ENCODE assay signal across 8 mouse cellular contexts in genomic region chr13:63568306-63568705, GRCm38 (mm10). TPM values are rescaled to one million over a fixed set of nuclear protein-coding genes. Genes with fewer than 3 reads are reported as not detected.
DNase-seq lines count a peak whose midpoint lies in the region; ATAC-seq and TF ChIP-seq lines count a peak whose summit lies in the region.

No protein-coding gene starts in this region.

- peak overlapping the region; percentile 87 for H3K4me2 ChIP-seq in intestine, embryonic 15.5 days (replicated peaks)
- H3K4me2 ChIP-seq in neural tube, embryonic 12.5 days (replicated peaks) = peak overlapping the region; percentile 90

- H3K27ac ChIP-seq in left cerebral cortex, adult 2 months = peak overlapping the region; percentile 93
- H3K27ac ChIP-seq in embryonic facial prominence, embryonic 10.5 days (replicated peaks) = peak overlapping the region; percentile 99
- peak overlapping the region; percentile 95 for H3K27ac ChIP-seq in intestine, embryonic 15.5 days
- peak overlapping the region; percentile 47 for H3K27ac ChIP-seq in neural tube, embryonic 12.5 days

- peak overlapping the region; percentile 82 for H3K4me3 ChIP-seq in left cerebral cortex, adult 2 months
- H3K4me3 ChIP-seq in embryonic facial prominence, embryonic 10.5 days = peak overlapping the region; percentile 93
- peak overlapping the region; percentile 93 for H3K4me3 ChIP-seq in intestine, embryonic 15.5 days (replicated peaks)
- peak overlapping the region; percentile 49 for H3K4me3 ChIP-seq in neural tube, embryonic 12.5 days

- H3K9me3 ChIP-seq in embryonic facial prominence, embryonic 10.5 days = no peaks in the 10 kb centered on the region
- no peaks in the 10 kb centered on the region for H3K9me3 ChIP-seq in intestine, embryonic 15.5 days
- H3K9me3 ChIP-seq in neural tube, embryonic 12.5 days = no peaks in the 10 kb centered on the region

- intact Hi-C loops in left cerebral cortex, adult 2 months (cut with DNase I) = loop anchor here (10.0 kb wide), 3 partner anchors 324 to 644 kb away; partner anchors contain the start of gene Zfp367
- intact Hi-C loops in left cerebral cortex, postnatal 14 days (cut with DNase I) = loop anchor here (10.0 kb wide), 1 partner anchor 466 kb away; no protein-coding TSS in a partner anchor

- under 1% methylated on average over 14 of the region's 14 CpGs for WGBS in embryonic facial prominence, embryonic 10.5 days
- WGBS in intestine, embryonic 15.5 days = 2% methylated on average over 14 of the region's 14 CpGs
- WGBS in neural tube, embryonic 12.5 days = under 1% methylated on average over 14 of the region's 14 CpGs

- DNase-seq in left cerebral cortex, adult 2 months (ENCODE audit: extremely low spot score in 1 of 2, low spot score in 2 of 2) = no peak
- no peak for DNase-seq in left cerebral cortex, postnatal 14 days (ENCODE audit: low spot score in 2 of 2)
- DNase-seq in embryonic facial prominence, embryonic 10.5 days (ENCODE audit: low spot score) = no peak
- no peak for DNase-seq in left cerebral cortex, adult 9 months (ENCODE audit: low spot score in 2 of 2)
- DNase-seq in adrenal gland, adult 2 months = no peak
- no peak for DNase-seq in testis, postnatal 14 days (ENCODE audit: low spot score)

- H3K27me3 ChIP-seq in embryonic facial prominence, embryonic 10.5 days (replicated peaks; ENCODE audit: low read depth, poor library complexity, severe bottlenecking) = peaks cover 43% of the 10 kb centered on the region
- peaks cover 10% of the 10 kb centered on the region; the same call in 1 of the 2 replicates for H3K27me3 ChIP-seq in intestine, embryonic 15.5 days (replicated peaks)
- peaks cover 9% of the 10 kb centered on the region; the same call in 1 of the 2 replicates for H3K27me3 ChIP-seq in neural tube, embryonic 12.5 days (replicated peaks)

- TF ChIP-seq CTCF in left cerebral cortex, adult 2 months (IDR thresholded peaks at IDR 0.05) = no peak

- peaks cover 20% of the 10 kb centered on the region for H3K36me3 ChIP-seq in embryonic facial prominence, embryonic 10.5 days (replicated peaks)
- H3K36me3 ChIP-seq in intestine, embryonic 15.5 days = no peaks in the 10 kb centered on the region
- H3K36me3 ChIP-seq in neural tube, embryonic 12.5 days = no peaks in the 10 kb centered on the region

- peaks cover 62% of the 10 kb centered on the region for H3K4me1 ChIP-seq in embryonic facial prominence, embryonic 10.5 days
- 0 out of 2 replicates have a peak, but pooled peaks cover 10% of the 10 kb centered on the region for H3K4me1 ChIP-seq in intestine, embryonic 15.5 days (replicated peaks)
- peaks cover 23% of the 10 kb centered on the region for H3K4me1 ChIP-seq in neural tube, embryonic 12.5 days

- H3K9ac ChIP-seq in intestine, embryonic 15.5 days = peak overlapping the region; percentile 73
- H3K9ac ChIP-seq in neural tube, embryonic 12.5 days = peak overlapping the region; percentile 57

- no peak for ATAC-seq in intestine, embryonic 15.5 days
- ATAC-seq in neural tube, embryonic 12.5 days (ENCODE audit: low FRiP score, low read depth) = no peak

RNA-seq across cellular contexts. Expression of gene Ptch1, which starts 5.1 kb away (rescaled TPM):
- total RNA-seq in left cerebral cortex, adult 2 months (2021) = 10 to 100 TPM; 53.5 to 58.2 TPM
- 10 to 100 TPM; 44.6 to 45.2 TPM for total RNA-seq in left cerebral cortex, postnatal 14 days (2021)
- 33.0 and 33.5 TPM in 2 replicates for polyA plus RNA-seq in embryonic facial prominence, embryonic 10.5 days (2016; fragmentation: Nextera tagmentation; extraction: Ambion mirVana)
- polyA plus RNA-seq in intestine, embryonic 15.5 days (2015; fragmentation: Nextera tagmentation; extraction: Ambion mirVana) = 30.5 and 34.1 TPM in 2 replicates
- polyA plus RNA-seq in neural tube, embryonic 12.5 days (2016; fragmentation: Nextera tagmentation; extraction: Ambion mirVana) = 22.6 and 23.9 TPM in 2 replicates
- total RNA-seq in adrenal gland, adult 2 months (2021) = 10 to 100 TPM; 30.8 to 57.5 TPM
- 46.7 and 50.1 TPM in 2 replicates for polyA plus RNA-seq in adrenal gland, adult 2 months (2012; rRNA removed)

Comparison
In these comparisons a context has a peak if more than half of its experiments do, and no peak if none do; other contexts are left out.
1. H3K27ac ChIP-seq: peak in every context shown above with its lines; median percentile 99 in embryonic facial prominence, embryonic 10.5 days; 95 in intestine, embryonic 15.5 days; 93 in left cerebral cortex, adult 2 months; 47 in neural tube, embryonic 12.5 days.